Mouse (Mus musculus) layer of hippocampus, adult 11-12 months (tissue): ENCODE results near the gene Cttnbp2nl.

Source experiments
- DNase-seq: peaks from one replicate; pipeline ENCODE4 v3.0.0; 2022; ENCODE audit warnings: low spot score

Cttnbp2nl gene

DNA sequence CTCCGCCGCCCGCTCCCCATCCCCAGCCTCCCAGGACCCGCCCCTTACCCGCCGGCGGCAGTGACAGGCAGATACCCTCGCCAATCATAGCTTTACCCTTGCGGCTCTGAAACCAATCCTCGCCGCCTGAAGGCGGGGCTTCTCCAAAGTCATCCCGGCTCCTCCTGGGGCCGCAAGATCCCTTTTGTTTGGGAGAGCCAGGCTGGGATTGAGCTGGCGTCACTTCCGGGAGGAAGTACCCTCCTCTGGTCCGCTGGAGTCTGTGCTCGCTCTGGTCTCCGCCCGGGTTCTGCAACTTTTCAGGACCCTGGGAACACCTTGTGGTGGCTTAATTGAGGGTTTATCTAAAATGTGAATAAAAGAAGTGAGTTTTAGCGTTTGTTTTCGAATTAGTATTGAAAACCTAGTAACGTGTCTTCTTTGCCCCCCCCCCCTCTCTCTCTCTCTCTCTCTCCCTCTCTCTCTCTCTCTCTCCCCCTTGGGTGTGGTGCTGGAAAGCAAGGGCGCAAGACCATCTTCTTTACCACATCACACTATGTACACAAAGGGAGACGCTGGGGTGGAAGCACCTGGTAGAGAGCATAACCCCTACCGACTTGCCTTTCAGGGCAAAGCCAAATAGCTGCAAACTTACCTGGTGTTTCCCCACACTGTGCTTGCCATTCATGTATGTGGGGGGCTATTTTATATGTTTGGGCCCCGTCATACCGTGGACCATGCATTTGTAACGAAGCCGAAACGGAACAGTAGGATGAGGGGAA lies at the start of gene Cttnbp2nl:
Cttnbp2nl (minus strand) TSS at position 210 of the 761 bp plus-strand sequence.
- peak; percentile 99 for DNase-seq

- no peak for DNase-seq
These were observed 47.3 kb upstream of the Cttnbp2nl start for GRCm38 (mm10) chr3:105100270-105100589.

DNA sequence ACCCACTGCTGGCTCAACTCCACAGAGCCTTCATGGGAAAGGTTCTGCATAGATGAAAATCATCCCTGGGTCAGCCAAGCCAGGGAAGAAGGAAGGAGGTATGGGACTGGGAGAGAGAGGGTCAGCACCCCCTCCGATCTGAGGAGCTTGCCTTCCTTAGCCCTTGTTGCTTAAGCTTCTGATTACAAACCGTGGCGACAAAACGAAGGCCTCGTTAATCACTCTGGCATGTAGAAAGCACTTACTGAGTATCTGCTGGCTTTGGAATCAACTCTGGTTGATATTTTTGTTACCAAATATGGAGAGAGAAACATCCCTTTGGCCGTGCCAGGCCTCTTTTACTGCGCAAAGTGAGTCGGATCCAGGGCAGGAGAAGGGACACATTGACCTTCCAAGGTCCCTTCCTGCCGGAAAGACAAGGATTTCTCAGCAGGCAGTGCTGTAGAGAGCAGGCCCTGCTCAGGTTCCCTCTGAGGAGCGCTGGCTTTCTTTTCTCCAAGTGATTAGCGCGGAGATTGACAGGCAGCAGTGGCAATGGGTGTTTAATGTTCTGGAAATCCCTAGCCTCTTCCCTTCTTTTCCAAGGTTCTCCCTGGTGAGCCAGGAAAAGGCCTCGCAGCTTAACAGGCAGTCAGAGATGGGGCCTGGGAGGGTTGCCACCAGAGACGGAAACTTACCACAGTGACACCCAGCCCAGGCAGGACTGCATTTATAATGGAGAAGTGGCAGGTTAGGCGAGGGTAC lies 46.8 kb upstream of the Cttnbp2nl start:
- no peak for DNase-seq

DNA sequence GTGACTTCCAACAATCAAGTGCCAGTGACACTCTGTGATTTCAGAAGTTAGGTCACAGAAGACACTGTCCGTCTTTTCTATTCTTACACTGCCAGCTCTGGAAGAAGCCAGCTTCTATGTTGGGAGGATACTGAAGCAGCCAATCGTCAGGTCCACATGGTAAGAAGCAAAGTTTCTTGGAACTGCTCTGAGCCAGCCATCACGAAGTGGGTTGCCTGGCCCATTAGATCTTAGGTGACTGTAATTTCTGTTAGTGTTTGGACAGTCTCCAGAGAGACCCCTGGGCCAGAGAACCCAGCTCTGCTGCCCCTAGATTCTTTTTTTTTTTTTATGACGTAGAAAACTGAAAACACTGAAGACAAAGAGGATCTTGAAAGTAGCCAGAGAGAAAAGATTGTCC lies 44.6 kb upstream of the Cttnbp2nl start:
- no peak for DNase-seq

- no peak for DNase-seq
These were observed 42.1 kb upstream of the Cttnbp2nl start for GRCm38 (mm10) chr3:105095026-105095425.

DNA sequence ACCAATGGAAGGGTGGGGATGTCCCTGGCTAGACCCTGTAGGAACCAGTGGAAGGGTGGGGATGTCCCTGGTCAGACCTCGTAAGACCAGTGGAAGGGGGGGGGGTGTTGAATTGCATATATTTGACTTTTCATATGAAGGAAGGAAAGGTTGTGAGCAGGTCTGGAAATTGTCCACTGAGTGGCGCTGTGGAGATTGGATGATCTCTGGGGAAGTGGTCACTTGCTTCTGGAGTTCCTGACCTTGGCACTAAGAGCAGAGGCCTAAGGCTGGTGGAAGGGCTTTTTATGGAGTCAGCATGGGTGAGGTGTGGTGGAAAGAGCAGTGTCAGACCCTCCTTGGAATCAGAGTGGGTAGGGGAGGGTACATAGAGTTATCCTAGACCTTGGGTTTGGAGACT lies 41.5 kb upstream of the Cttnbp2nl start:
- no peak for DNase-seq

- DNase-seq = no peak
These were observed 40.0 kb upstream of the Cttnbp2nl start for GRCm38 (mm10) chr3:105092721-105093505.

DNA sequence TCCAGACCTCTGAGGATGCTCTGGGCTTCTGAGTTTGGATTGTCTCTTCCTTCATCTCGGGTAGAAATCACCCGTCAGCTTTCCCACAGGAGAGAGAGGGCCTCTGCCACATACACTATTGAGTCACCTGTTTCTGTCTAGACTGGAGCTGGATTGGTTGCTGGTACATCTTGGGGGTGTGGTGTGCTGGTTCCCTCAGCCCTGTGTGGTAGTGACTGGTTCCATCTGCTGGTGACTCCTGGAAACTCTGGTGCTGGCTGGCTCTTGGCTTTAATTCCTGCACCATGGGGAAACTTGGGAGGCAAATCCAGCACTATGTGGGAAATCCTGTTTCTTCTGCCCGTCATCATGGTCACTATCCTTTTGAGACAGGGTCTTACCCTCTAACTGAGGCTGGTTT lies 38.0 kb upstream of the Cttnbp2nl start:
- peak; percentile 69 for DNase-seq

- no peak for DNase-seq
These were observed 37.2 kb upstream of the Cttnbp2nl start for GRCm38 (mm10) chr3:105090147-105090546.

- no peak for DNase-seq
These were observed 35.7 kb upstream of the Cttnbp2nl start for GRCm38 (mm10) chr3:105088638-105089037.

- no peak for DNase-seq
These were observed 34.4 kb upstream of the Cttnbp2nl start for GRCm38 (mm10) chr3:105087344-105087743.

GRCm38 (mm10) chr3:105078231-105078826 lies 25.4 kb upstream of the Cttnbp2nl start:
- DNase-seq = peak; percentile 82

- DNase-seq = no peak
These were observed 22.9 kb upstream of the Cttnbp2nl start for GRCm38 (mm10) chr3:105075796-105076195.

GRCm38 (mm10) chr3:105072536-105072935 lies 19.6 kb upstream of the Cttnbp2nl start:
- DNase-seq = no peak

DNA sequence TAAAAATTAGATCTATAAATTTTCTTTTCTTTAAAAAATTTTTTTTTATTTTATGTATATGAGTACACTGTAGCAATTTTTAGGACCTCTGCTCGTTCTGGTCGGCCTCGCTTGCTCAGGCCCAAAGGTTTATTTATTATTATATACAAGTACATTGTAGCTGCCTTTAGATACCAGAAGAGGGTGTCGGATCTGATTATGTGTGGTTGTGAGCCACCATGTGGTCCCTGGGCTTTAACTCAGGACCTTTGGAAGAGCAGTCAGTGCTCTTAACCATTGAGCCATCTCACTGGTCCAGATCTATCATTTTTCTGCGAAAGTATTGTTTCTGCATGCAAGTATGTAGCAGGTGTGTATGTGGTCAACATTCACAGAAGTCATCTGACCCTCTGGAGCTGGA lies 18.3 kb upstream of the Cttnbp2nl start:
- DNase-seq = no peak

- no peak for DNase-seq
These were observed 17.6 kb upstream of the Cttnbp2nl start for GRCm38 (mm10) chr3:105070553-105070952.

- DNase-seq = no peak
These were observed 13.6 kb upstream of the Cttnbp2nl start, which contains the start of gene 4930564D02Rik for GRCm38 (mm10) chr3:105066544-105066943. Gene 4930564D02Rik, plus strand, starts transcription at chr3:105066844.

GRCm38 (mm10) chr3:105062676-105063075 lies 9.7 kb upstream of the Cttnbp2nl start:
- no peak for DNase-seq

GRCm38 (mm10) chr3:105061991-105062390 lies 9.0 kb upstream of the Cttnbp2nl start:
- DNase-seq = no peak

GRCm38 (mm10) chr3:105061496-105061895 lies 8.6 kb upstream of the Cttnbp2nl start:
- DNase-seq = no peak

- no peak for DNase-seq
These were observed 8.0 kb upstream of the Cttnbp2nl start for GRCm38 (mm10) chr3:105060992-105061391.

GRCm38 (mm10) chr3:105059911-105060310 lies 7.0 kb upstream of the Cttnbp2nl start:
- no peak for DNase-seq
